Mouse (Mus musculus): ENCODE measurements at regions not wholly inside any gene's neighbourhood (a gene's known extent, or its start where the extent isn't known, plus 50 kb on each side); places are given as distances from the start of the nearest gene placed in this dataset.

DNA sequence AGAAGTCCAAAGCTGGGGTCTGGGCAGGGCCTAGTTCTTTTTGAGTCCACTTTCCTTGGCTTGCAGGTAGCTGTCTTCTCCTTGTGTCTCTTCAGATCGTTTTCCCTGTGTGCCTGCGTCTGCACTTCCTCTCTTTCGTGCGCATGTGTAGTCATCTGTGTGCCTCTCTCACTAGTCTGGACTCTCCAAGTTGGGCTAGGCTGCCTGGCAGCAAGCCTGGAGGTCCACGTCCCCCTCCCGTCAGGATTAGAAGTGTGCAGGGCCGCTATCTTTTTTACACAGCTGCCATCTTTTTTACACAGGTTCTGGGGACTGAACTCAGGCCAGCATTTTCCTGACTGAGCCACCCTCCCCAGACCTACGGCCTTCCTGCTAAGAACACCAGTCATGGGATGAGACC is 55.8 kb upstream of the Sec14l1 start:
- Histone ChIP-seq H3K9ac (no peak overlapping the region), H3K9me3 (no peaks in the 10 kb centered on the region), H3K36me3 (no peaks in the 10 kb centered on the region), H3K4me1 (peaks cover 30% of the 10 kb centered on the region), H3K27me3 (replicated peaks) (no peaks in the 10 kb centered on the region), H3K4me2 (replicated peaks) (no peak overlapping the region), H3K4me3 (no peak overlapping the region), H3K27ac (no peak overlapping the region)
- no peak for ATAC-seq (ENCODE audit: low FRiP score, low read depth)
- WGBS, result 72% methylated on average over 8 of the region's 8 CpGs

- peak overlapping the region; percentile 36 for H3K4me2 ChIP-seq (replicated peaks)
- peaks cover 32% of the 10 kb centered on the region for H3K4me1 ChIP-seq
- no peaks in the 10 kb centered on the region for H3K9me3 ChIP-seq
- no peaks in the 10 kb centered on the region for H3K36me3 ChIP-seq
- H3K9ac ChIP-seq, result no peak overlapping the region
- no peak overlapping the region for H3K4me3 ChIP-seq
- no peak for ATAC-seq (ENCODE audit: low FRiP score, low read depth)
- peak overlapping the region; percentile 70 for H3K27ac ChIP-seq
- 9% methylated on average over 19 of the region's 19 CpGs for WGBS
- H3K27me3 ChIP-seq (replicated peaks), result no peaks in the 10 kb centered on the region
Observed at GRCm38 (mm10) chr11:117059981-117060705, 54.8 kb upstream of the Sec14l1 start.

- Histone ChIP-seq H3K4me1 (peaks cover 32% of the 10 kb centered on the region), H3K36me3 (no peaks in the 10 kb centered on the region), H3K9ac (no peak overlapping the region), H3K27me3 (replicated peaks) (no peaks in the 10 kb centered on the region), H3K9me3 (no peaks in the 10 kb centered on the region), H3K27ac (peak overlapping the region; percentile 70; the same call in 1 of the 2 replicates), H3K4me3 (no peak overlapping the region), H3K4me2 (replicated peaks) (peak overlapping the region; percentile 36)
- no peak for ATAC-seq (ENCODE audit: low FRiP score, low read depth)
- WGBS, result 26% methylated on average over 8 of the region's 9 CpGs
Observed at GRCm38 (mm10) chr11:117060706-117061337, 54.1 kb upstream of the Sec14l1 start.

DNA sequence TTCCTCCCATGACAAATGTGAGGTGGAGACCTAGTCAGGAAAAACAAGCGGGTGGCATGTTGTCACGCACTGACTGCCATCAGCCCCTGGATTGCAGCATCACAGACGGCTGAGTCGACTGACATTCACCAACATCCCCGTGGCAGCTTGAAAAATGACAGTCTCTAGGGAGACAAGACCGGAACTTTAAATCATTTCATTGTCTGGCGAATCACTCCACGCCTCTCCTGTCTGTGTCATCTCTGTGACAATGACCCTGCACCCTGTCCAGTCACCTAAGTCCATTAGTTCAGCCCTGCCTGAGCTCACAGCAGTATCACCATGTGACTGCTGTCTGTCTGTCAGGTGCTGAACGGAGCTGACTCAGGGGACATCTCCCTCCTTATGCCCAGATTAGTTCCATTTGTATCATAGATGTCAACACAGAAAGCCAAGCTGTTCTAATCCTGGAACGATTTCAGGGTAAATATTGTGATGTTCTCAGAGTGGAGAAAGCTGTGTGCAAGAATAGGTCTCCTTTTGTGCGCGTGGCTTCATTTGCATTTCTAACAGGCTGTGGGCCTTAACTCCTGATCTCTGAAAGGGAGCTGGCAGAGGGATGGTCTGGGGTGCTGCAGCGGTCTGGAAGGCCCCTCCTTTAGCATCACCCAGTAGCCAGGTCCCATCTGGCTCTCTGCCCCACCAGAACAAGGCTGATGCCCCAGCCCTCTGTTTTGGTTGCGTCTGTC is 52.0 kb upstream of the Sec14l1 start:
- H3K36me3 ChIP-seq, result no peaks in the 10 kb centered on the region

More for the DNA sequence above, 52.0 kb upstream of the Sec14l1 start:
- ATAC-seq (ENCODE audit: low FRiP score, low read depth), result peak; percentile 54; the same call in 1 of the 2 replicates
- 37% methylated on average over 14 of the region's 14 CpGs for WGBS
- Histone ChIP-seq H3K4me1 (peaks cover 25% of the 10 kb centered on the region), H3K9ac (no peak overlapping the region), H3K27me3 (replicated peaks) (no peaks in the 10 kb centered on the region), H3K9me3 (no peaks in the 10 kb centered on the region), H3K4me3 (no peak overlapping the region), H3K4me2 (replicated peaks) (no peak overlapping the region; the same call in 1 of the 2 replicates), H3K27ac (peak overlapping the region; percentile 57)
